Mouse (Mus musculus): ENCODE measurements around the gene Flnb. TPM values are rescaled to one million over a fixed set of nuclear protein-coding genes. Genes with fewer than 3 reads are reported as not detected.

The Flnb gene
- polyA plus RNA-seq (2015; fragmentation: Nextera tagmentation; extraction: Ambion mirVana) = 22.2 and 22.7 TPM in 2 replicates

DNA sequence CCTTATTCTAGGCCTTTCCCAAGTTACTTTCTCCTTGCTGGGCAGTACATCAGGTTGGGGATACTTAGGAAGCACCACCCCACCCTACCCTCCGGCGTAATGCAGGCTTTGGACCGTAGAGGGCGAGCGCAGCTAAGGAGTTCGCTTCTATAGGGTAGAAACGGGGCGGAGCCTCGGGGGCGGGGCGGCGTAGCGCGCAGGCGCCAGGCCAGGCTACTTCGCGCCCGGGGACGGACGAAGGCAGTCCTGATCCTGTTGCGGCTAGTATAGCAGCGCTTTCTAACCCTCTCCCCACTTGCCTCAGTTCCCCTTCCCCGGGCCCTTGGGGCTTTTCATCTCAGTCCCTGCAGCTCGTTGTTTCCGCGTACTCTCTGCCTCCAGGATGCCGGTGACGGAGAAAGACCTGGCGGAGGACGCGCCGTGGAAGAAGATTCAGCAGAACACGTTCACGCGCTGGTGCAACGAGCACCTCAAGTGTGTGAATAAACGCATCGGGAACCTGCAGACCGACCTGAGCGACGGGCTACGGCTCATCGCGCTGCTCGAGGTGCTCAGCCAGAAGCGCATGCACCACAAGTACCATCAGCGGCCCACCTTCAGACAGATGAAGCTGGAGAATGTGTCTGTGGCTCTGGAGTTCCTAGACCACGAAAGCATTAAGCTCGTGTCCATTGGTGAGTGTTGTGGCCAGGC lies at the start of gene Flnb:
TSS of gene Flnb (plus strand) at position 188 of the 693 bp plus-strand sequence.
- Histone ChIP-seq H3K36me3 (no peaks in the 10 kb centered on the region), H3K9ac (peak within 1 kb of the TSS; percentile 74), H3K9me3 (replicated peaks) (no peaks in the 10 kb centered on the region), H3K4me2 (replicated peaks) (peak within 1 kb of the TSS; percentile 88), H3K27me3 (no peaks in the 10 kb centered on the region), H3K4me3 (replicated peaks) (peak within 1 kb of the TSS; percentile 69), H3K27ac (replicated peaks) (peak within 1 kb of the TSS; percentile 81), H3K4me1 (peaks cover 45% of the 10 kb centered on the region)
- under 1% methylated on average over 49 of the region's 49 CpGs for WGBS
- ATAC-seq (ENCODE audit: insufficient number of reproducible peaks, low FRiP score, low TSS enrichment, low read depth) = peak; percentile 95

DNA sequence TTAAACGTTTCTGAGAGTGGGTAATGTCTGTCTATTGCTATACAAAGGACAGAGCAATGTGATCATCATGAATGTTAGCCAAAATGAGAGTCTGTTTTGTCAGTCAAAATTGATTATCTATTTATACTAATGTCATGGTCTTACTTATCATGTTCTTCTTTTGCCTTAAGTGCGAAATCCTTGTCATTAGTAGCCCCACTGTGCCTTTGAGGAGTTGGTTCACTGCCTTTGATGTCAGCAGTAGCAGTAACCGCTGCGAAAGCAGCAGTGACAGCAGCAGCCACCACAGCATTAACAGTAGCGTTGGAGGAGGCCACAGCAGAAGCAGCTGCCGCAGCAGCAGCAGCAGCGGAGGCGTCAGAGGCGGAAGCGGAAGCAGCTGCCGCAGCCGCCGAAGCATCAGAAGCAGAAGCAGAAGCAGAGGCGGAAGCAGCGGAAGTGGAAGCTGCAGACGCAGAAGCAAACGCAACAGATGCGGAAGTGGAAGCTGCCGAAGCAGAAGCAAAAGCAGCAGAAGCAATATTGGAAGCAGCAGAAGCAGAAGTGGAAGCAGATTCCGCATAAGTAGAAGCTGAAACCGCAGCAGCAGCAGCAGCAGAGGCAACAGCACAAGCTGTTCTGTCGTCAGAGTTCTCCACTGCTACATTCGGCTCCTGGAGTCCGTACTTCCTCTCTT lies 43.9 kb upstream of the Flnb start:
- no peaks in the 10 kb centered on the region for H3K36me3 ChIP-seq
- no peaks in the 10 kb centered on the region for H3K4me1 ChIP-seq
- 32% methylated on average over 24 of the region's 24 CpGs for WGBS
- no peaks in the 10 kb centered on the region for H3K27me3 ChIP-seq
- peak overlapping the region; percentile 26 for H3K9ac ChIP-seq
- H3K27ac ChIP-seq (replicated peaks) = peak overlapping the region; percentile 40; the same call in 1 of the 2 replicates
- ATAC-seq (ENCODE audit: insufficient number of reproducible peaks, low FRiP score, low TSS enrichment, low read depth) = peak; percentile 70
- H3K4me2 ChIP-seq (replicated peaks) = peak overlapping the region; percentile 48
- H3K4me3 ChIP-seq (replicated peaks) = peak overlapping the region; percentile 50
- no peaks in the 10 kb centered on the region for H3K9me3 ChIP-seq (replicated peaks)

DNA sequence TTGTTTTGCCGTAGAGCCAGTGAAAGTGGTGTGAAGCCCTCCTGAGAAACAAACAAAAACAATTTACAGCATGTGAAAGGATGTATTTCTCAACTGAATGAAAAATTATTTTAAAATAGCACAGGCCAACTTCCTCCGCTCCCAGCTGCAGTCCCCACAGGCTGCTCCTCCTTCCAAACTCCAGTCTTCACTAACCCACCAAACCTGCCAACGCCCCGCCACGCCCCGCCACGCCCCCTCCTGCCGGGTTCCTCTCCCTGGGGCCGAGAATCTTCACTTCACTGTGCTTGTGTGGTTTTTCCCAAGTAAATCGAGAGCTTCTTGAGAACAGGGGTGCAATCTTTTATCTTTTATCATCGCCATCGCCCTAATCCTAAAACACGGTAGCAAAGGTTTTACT lies 31.7 kb upstream of the Flnb start:
- Histone ChIP-seq H3K27ac (replicated peaks) (no peak overlapping the region), H3K27me3 (no peaks in the 10 kb centered on the region), H3K4me3 (replicated peaks) (no peak overlapping the region), H3K4me2 (replicated peaks) (no peak overlapping the region), H3K9me3 (replicated peaks) (no peaks in the 10 kb centered on the region), H3K36me3 (no peaks in the 10 kb centered on the region), H3K9ac (no peak overlapping the region), H3K4me1 (peaks cover 2% of the 10 kb centered on the region; the same call in 1 of the 2 replicates)
- no peak for ATAC-seq (ENCODE audit: insufficient number of reproducible peaks, low FRiP score, low TSS enrichment, low read depth)
- 32% methylated on average over 13 of the region's 13 CpGs for WGBS

DNA sequence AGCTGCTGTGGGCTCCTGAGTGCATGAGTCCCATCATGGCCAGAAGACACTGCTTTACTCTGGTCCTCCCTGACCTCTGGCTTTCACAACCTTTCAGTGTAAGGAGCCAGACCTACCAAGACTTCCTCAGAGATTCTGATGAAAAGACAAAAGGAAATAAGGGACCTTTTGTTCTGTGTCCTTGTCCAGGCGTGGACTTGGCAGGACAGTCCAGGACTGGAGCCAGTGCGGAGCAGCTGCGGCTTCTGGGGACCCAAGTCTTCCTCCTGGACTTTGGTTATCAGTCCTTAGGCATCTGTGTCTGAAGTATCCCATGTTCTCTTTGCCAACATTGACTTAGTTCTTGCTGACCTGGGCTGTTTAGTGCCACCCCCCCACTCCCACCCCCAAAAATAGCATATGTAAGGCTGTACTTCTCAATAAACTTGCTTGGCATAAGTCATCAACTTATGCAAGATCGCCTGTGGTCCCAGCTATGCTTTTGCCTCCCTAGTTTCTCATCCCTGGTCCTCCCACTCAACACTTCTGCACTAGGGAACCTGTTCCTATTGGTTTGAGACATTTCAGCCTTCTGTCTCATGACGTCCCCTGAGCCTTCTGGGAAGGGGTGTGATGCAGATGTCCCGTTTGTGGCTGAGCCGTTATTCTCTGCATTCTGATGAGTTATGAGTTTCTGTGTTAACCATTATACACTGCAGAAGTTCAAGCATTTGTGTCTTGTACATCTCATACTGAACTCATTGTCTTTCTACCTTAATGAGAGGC lies 28.3 kb upstream of the Flnb start:
- H3K27me3 ChIP-seq = peaks cover 9% of the 10 kb centered on the region; the same call in 1 of the 2 replicates
- H3K9me3 ChIP-seq (replicated peaks) = no peaks in the 10 kb centered on the region
- H3K36me3 ChIP-seq = no peaks in the 10 kb centered on the region
- H3K27ac ChIP-seq (replicated peaks) = no peak overlapping the region
- no peak overlapping the region for H3K4me2 ChIP-seq (replicated peaks)
- H3K4me1 ChIP-seq = peaks cover 12% of the 10 kb centered on the region
- no peak overlapping the region for H3K4me3 ChIP-seq (replicated peaks)
- WGBS = 71% methylated on average over 7 of the region's 7 CpGs
- H3K9ac ChIP-seq = no peak overlapping the region
- no peak for ATAC-seq (ENCODE audit: insufficient number of reproducible peaks, low FRiP score, low TSS enrichment, low read depth)

DNA sequence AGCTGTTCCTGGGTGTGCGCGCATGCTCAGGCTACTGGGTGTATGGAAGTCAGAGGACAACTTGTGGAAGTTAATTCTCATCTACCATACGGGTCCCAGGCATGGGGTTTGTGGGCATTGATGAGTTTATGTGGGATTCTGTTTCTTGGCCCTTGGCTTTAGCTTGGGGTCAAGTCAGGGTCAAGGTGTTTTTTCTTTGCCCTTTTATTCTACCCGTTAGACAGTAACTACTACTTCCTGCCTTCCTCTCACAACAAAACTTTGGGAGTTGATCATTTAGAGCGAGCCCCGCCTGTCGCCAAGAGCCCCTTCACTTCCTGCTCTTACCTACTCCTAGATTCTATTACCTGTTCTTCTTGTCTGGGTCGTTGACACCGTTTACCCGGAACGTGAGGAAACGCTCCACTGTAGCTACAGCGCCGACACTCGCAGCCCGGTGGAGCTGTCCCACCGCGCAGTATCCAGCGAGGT lies 26.7 kb upstream of the Flnb start:
- Histone ChIP-seq H3K9ac (no peak overlapping the region), H3K27me3 (peaks cover 9% of the 10 kb centered on the region; the same call in 1 of the 2 replicates), H3K27ac (replicated peaks) (no peak overlapping the region), H3K4me1 (peaks cover 12% of the 10 kb centered on the region), H3K9me3 (replicated peaks) (no peaks in the 10 kb centered on the region), H3K36me3 (no peaks in the 10 kb centered on the region), H3K4me2 (replicated peaks) (peak overlapping the region; percentile 67), H3K4me3 (replicated peaks) (peak overlapping the region; percentile 33)
- 11% methylated on average over 19 of the region's 19 CpGs for WGBS
- ATAC-seq (ENCODE audit: insufficient number of reproducible peaks, low FRiP score, low TSS enrichment, low read depth) = no peak

DNA sequence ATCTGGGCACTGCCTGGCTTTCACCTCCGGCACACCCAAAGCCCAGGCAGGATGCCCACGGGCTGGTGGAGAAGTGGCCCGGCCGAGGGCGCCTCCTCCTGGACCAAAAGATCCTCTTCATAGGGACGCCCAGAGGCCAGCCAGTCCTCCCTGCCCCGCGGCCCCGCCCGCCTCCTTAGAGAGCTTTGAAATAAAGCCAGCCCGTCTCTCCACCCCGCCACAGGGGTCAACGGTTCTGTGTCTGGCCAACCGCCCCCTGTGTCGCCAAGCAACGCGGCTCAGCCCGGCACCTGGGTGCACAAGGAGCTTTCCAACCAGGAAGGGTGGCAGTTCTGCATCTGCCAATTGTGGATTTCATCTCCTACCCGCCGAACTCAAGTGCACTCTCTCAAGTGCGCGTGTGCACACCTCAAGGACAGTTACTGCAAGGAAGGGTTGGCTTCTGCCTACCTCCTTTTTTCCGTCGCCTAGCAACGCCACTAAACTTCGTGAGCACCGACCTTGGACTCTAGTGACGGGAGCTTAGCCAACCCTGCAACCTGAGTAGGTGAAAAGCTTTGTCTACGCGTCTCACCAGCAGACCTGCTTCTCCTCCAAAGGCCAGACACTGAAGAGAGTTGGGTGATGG lies 26.1 kb upstream of the Flnb start, which contains the start of gene Gm26661:
TSS of gene Gm26661 (plus strand) at position 56 of the 628 bp plus-strand sequence.
- H3K4me2 ChIP-seq (replicated peaks) = peak within 1 kb of the TSS; percentile 67
- H3K9me3 ChIP-seq (replicated peaks) = no peaks in the 10 kb centered on the region
- H3K9ac ChIP-seq = no peak within 1 kb of the TSS
- whole genome bisulfite sequencing = 2% methylated on average over 30 of the region's 30 CpGs
- ATAC-seq (ENCODE audit: insufficient number of reproducible peaks, low FRiP score, low TSS enrichment, low read depth) = peak; percentile 74
- no peaks in the 10 kb centered on the region for H3K36me3 ChIP-seq
- H3K27ac ChIP-seq (replicated peaks) = no peak within 1 kb of the TSS
- peaks cover 9% of the 10 kb centered on the region; the same call in 1 of the 2 replicates for H3K27me3 ChIP-seq
- H3K4me1 ChIP-seq = peaks cover 12% of the 10 kb centered on the region
- H3K4me3 ChIP-seq (replicated peaks) = peak within 1 kb of the TSS; percentile 33

DNA sequence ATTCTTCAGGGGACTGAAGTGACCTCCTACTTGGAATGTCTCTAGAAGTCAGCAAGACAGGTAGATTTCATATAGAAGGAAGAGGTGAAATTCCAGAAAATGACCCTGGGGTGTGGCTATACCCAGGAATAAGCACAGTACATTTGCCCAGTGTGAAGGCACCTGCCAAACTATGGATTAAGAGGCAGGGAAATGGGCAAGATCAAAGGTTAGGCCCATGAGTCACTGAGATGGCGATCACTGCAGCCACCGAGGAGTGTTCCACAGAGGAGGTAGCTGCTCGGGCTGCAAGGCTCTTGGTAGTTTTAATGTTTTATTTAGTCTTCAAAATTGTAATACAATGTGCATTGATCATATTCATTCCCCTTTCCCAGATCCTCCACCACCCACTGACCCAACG lies 21.8 kb upstream of the Flnb start:
- Histone ChIP-seq H3K36me3 (no peaks in the 10 kb centered on the region), H3K9me3 (replicated peaks) (no peaks in the 10 kb centered on the region), H3K4me1 (peaks cover 11% of the 10 kb centered on the region), H3K27me3 (peaks cover 9% of the 10 kb centered on the region; the same call in 1 of the 2 replicates), H3K4me2 (replicated peaks) (no peak overlapping the region), H3K4me3 (replicated peaks) (no peak overlapping the region), H3K9ac (no peak overlapping the region), H3K27ac (replicated peaks) (no peak overlapping the region)
- 87% methylated on average over 4 of the region's 4 CpGs for WGBS
- ATAC-seq (ENCODE audit: insufficient number of reproducible peaks, low FRiP score, low TSS enrichment, low read depth) = no peak

DNA sequence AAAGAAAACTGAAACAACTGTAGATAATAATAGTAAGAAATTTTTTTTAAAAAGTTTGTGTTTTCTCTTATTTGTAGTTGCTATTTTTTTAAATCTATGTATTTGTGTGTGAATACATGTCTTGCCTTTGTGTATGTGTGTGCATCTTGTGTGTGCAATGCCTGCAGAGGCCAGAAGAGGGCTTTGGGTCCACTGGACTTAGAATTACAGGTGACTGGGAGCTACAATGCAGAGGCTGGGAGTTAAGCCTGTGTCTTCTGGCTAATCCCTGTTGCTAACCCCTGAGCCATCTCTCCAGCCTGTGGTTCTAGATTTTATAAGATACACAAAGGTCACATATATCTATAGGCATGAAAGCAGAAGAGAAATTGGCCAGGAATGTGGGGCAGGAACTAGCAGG lies 17.1 kb upstream of the Flnb start:
- H3K9me3 ChIP-seq (replicated peaks) = no peaks in the 10 kb centered on the region
- no peak overlapping the region for H3K4me3 ChIP-seq (replicated peaks)
- H3K4me2 ChIP-seq (replicated peaks) = no peak overlapping the region
- H3K27me3 ChIP-seq = no peaks in the 10 kb centered on the region
- H3K36me3 ChIP-seq = no peaks in the 10 kb centered on the region
- no peaks in the 10 kb centered on the region for H3K4me1 ChIP-seq
- H3K27ac ChIP-seq (replicated peaks) = no peak overlapping the region
- no peak overlapping the region for H3K9ac ChIP-seq
- ATAC-seq (ENCODE audit: insufficient number of reproducible peaks, low FRiP score, low TSS enrichment, low read depth) = no peak

DNA sequence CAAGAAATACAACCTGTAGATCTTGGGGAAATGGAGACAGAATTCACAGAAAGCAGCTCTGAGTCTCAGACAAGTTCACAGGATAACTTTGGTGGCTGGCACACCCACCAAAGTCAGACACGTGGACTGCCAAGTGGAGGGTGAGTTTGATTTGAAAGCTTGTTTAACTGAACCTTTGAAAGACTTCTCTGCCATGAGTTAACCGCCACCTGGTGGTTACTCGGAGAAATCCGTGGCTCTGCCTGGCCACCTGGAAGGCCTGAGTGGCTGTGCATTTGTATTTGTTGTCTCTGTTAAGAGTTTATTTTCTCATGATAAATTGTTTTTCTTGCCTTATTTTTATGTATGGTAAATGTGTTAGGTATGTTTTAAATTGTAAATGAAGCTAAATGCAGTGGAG lies 15.9 kb upstream of the Flnb start:
- Histone ChIP-seq H3K36me3 (no peaks in the 10 kb centered on the region), H3K27me3 (no peaks in the 10 kb centered on the region), H3K9ac (no peak overlapping the region), H3K27ac (replicated peaks) (no peak overlapping the region), H3K4me2 (replicated peaks) (no peak overlapping the region), H3K9me3 (replicated peaks) (no peaks in the 10 kb centered on the region), H3K4me1 (no peaks in the 10 kb centered on the region), H3K4me3 (replicated peaks) (no peak overlapping the region)
- WGBS = 11% methylated on average over 4 of the region's 4 CpGs
- ATAC-seq (ENCODE audit: insufficient number of reproducible peaks, low FRiP score, low TSS enrichment, low read depth) = no peak

DNA sequence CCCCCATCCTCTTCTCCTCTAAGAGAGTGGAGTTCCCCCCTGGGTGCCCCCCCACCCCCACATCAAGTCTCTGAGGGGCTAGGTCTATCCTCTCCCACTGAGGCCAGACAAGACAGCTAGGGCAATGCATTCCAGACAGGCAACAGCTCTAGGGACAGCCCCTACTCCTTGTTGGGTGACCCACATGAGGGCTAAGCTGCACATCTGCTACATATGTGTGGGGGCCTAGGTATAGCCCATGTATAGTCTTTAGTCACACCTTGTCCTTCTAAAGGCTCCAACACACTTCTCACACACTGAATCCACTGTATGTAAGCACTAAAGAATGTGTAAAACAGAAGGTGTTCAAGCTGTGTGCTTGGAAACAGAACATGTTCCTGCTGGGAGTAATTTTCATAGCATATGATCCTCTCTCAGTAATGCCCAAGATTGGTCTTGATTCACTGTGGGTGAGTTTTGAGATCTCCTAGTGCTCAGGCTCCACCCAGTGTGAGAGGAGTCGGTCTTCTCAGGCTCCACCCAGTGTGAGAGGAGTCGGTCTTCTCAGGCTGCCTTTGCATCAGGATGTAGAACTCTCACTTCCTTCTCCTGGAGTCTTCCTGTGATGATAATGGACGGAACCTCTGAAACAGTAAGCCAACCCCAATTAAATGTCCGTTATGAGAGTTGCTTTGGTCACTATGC lies 13.7 kb upstream of the Flnb start:
- H3K4me2 ChIP-seq (replicated peaks) = no peak overlapping the region
- no peak for ATAC-seq (ENCODE audit: insufficient number of reproducible peaks, low FRiP score, low TSS enrichment, low read depth)
- no peak overlapping the region for H3K27ac ChIP-seq (replicated peaks)
- 56% methylated on average over 4 of the region's 4 CpGs for WGBS
- no peaks in the 10 kb centered on the region for H3K27me3 ChIP-seq
- H3K4me3 ChIP-seq (replicated peaks) = no peak overlapping the region
- no peaks in the 10 kb centered on the region for H3K9me3 ChIP-seq (replicated peaks)
- H3K36me3 ChIP-seq = no peaks in the 10 kb centered on the region
- no peak overlapping the region for H3K9ac ChIP-seq
- H3K4me1 ChIP-seq = 0 out of 2 replicates have a peak, but pooled peaks cover 7% of the 10 kb centered on the region
